In genomic region chr5:5561041-5561706, GRCm38 (mm10) we compare ENCODE assay signal across 20 mouse cellular contexts. TPM values are rescaled to one million over a fixed set of nuclear protein-coding genes. Genes with fewer than 3 reads are reported as not detected.
DNase-seq lines count a peak whose midpoint lies in the region; ATAC-seq and TF ChIP-seq lines count a peak whose summit lies in the region.
"Had no signal": no experiment of that assay in that cellular context is flagged by ENCODE, and none has a peak within 500 bp of the region (broad histone marks: within the 10 kb centered on the region; RNA-seq: fewer than 3 reads in every experiment).

No protein-coding gene starts in this region.

- no peaks in the 10 kb centered on the region for H3K79me2 ChIP-seq in CH12.LX (replicated peaks; ENCODE audit: control insufficient read depth, extremely low read depth, insufficient read depth, poor library complexity, severe bottlenecking)

- ATAC-seq in liver, embryonic 14.5 days (ENCODE audit: insufficient read depth) = no peak
- no peak for ATAC-seq in liver, embryonic 11.5 days (replicated peaks; ENCODE audit: low FRiP score)

- TF ChIP-seq RAD21 in CH12.LX (IDR thresholded peaks at IDR 0.05; ENCODE audit: low read depth, low read length) = peak; percentile 17

- H3K27ac ChIP-seq in liver, embryonic 14.5 days = no peak overlapping the region
- H3K27ac ChIP-seq in liver, embryonic 11.5 days (ENCODE audit: low read depth, low read length) = no peak overlapping the region
- no peak overlapping the region for H3K27ac ChIP-seq in CH12.LX (ENCODE audit: insufficient read depth, low read depth)
- H3K27ac ChIP-seq: embryonic facial prominence, embryonic 13.5 days; hindbrain, embryonic 10.5 days; left cerebral cortex, adult 2 months had no signal

- dilution Hi-C loops in CH12.LX (cut with MboI; ENCODE audit: extremely low pct_ligation_motif_present, extremely low pct_unique_long_range_greater_than_20kb, low sequenced_read_pairs) = no loop called here

- no peak overlapping the region for H3K9ac ChIP-seq in liver, embryonic 14.5 days (replicated peaks)
- H3K9ac ChIP-seq in liver, embryonic 11.5 days (ENCODE audit: low read depth, low read length) = no peak overlapping the region
- H3K9ac ChIP-seq in CH12.LX (ENCODE audit: insufficient read depth, low read depth) = no peak overlapping the region
- H3K9ac ChIP-seq: embryonic facial prominence, embryonic 13.5 days had no signal

- no peaks in the 10 kb centered on the region for H3K27me3 ChIP-seq in liver, embryonic 14.5 days (ENCODE audit: control insufficient read depth, insufficient read depth, low read length)
- H3K27me3 ChIP-seq in liver, embryonic 11.5 days (replicated peaks; ENCODE audit: control insufficient read depth, insufficient read depth, low read length) = no peaks in the 10 kb centered on the region
- no peaks in the 10 kb centered on the region for H3K27me3 ChIP-seq in CH12.LX (replicated peaks)
- H3K27me3 ChIP-seq: embryonic facial prominence, embryonic 13.5 days had no signal

- no peaks in the 10 kb centered on the region for H3K36me3 ChIP-seq in liver, embryonic 14.5 days (replicated peaks; ENCODE audit: control insufficient read depth, insufficient read depth, low read depth)
- H3K36me3 ChIP-seq in liver, embryonic 11.5 days (ENCODE audit: control insufficient read depth, insufficient read depth, low read length) = no peaks in the 10 kb centered on the region
- no peaks in the 10 kb centered on the region for H3K36me3 ChIP-seq in CH12.LX (replicated peaks in 1 of 2; ENCODE audit: control insufficient read depth in 1 of 2, insufficient read depth in 1 of 2, low read length in 1 of 2)
- H3K36me3 ChIP-seq: embryonic facial prominence, embryonic 13.5 days; hindbrain, embryonic 10.5 days had no signal

- in situ Hi-C loops in CH12.LX (cut with MboI; ENCODE audit: low pct_ligation_motif_present, low pct_unique_long_range_greater_than_20kb, low sequenced_read_pairs) = no loop called here

- DNase-seq in liver, embryonic 14.5 days (ENCODE audit: low read depth in 3 of 3, low spot score in 3 of 3) = no peak
- no peak for DNase-seq in liver, embryonic 11.5 days (ENCODE audit: low spot score)
- DNase-seq in CH12.LX (ENCODE audit: extremely low read depth) = peak; percentile 9
- DNase-seq in Muller cell, postnatal 12 days (ENCODE audit: inconsistent ontology term) = peak; percentile 30
- peak; percentile 11 for DNase-seq in naive thymus-derived CD4-positive, alpha-beta T cell, adult 2 months (ENCODE audit: low read depth)
- no peak for DNase-seq in gastrocnemius, postnatal 4 days (ENCODE audit: low spot score in 2 of 2)
- DNase-seq in left cerebral cortex, adult 11 months (ENCODE audit: low spot score) = no peak
- DNase-seq: adrenal gland, postnatal 14 days; cerebellum, adult 2 months; gastrocnemius, postnatal 10 days; kidney, postnatal 10 days; lung, adult 18-20 months; midbrain, embryonic 14.5 days had no signal

- no peak for TF ChIP-seq EP300 in liver, embryonic 14.5 days (IDR thresholded peaks at IDR 0.05; ENCODE audit: low read depth)
- TF ChIP-seq EP300 in CH12.LX (IDR thresholded peaks at IDR 0.05; ENCODE audit: low read length) = no peak

- no peak overlapping the region for H3K4me3 ChIP-seq in liver, embryonic 14.5 days (ENCODE audit: insufficient read depth in 1 of 2, low read depth in 2 of 2, low read length in 2 of 2)
- H3K4me3 ChIP-seq in liver, embryonic 11.5 days (ENCODE audit: low read depth, low read length) = no peak overlapping the region
- H3K4me3 ChIP-seq in CH12.LX (replicated peaks in 1 of 3; ENCODE audit: low read depth in 2 of 3, low read length in 2 of 3, poor library complexity in 1 of 3) = no peak overlapping the region
- H3K4me3 ChIP-seq: embryonic facial prominence, embryonic 13.5 days; hindbrain, embryonic 10.5 days; left cerebral cortex, adult 2 months had no signal

- peaks cover 2 to 7% of the 10 kb centered on the region in 2 experiments; a peak in 2 of 4 replicates for H3K4me1 ChIP-seq in liver, embryonic 14.5 days (replicated peaks; ENCODE audit: control insufficient read depth in 2 of 2, insufficient read depth in 2 of 2, low read length in 1 of 2)
- H3K4me1 ChIP-seq in liver, embryonic 11.5 days (replicated peaks; ENCODE audit: control insufficient read depth, insufficient read depth, low read length) = no peaks in the 10 kb centered on the region; the same call in 1 of the 2 replicates
- peaks cover 0 to 9% of the 10 kb centered on the region in 2 experiments; a peak in 2 of 4 replicates for H3K4me1 ChIP-seq in CH12.LX (ENCODE audit: control insufficient read depth in 1 of 2, insufficient read depth in 2 of 2)

- peak; percentile 29; the same call in 1 of the 2 replicates for TF ChIP-seq CTCF in liver, embryonic 14.5 days (IDR thresholded peaks at IDR 0.05; ENCODE audit: low read depth)
- peak in 1 of 2 experiments; percentile 45; a peak in 2 of 4 replicates for TF ChIP-seq CTCF in CH12.LX (conservative IDR thresholded peaks at IDR 0.05 in 1 of 2, IDR thresholded peaks at IDR 0.05 in 1 of 2; ENCODE audit: low read depth in 2 of 2, low read length in 2 of 2)

- no peaks in the 10 kb centered on the region for H3K9me3 ChIP-seq in liver, embryonic 14.5 days (ENCODE audit: control insufficient read depth, low read length)
- H3K9me3 ChIP-seq in liver, embryonic 11.5 days (ENCODE audit: control insufficient read depth, low read length) = no peaks in the 10 kb centered on the region
- H3K9me3 ChIP-seq in CH12.LX (replicated peaks; ENCODE audit: low read length) = no peaks in the 10 kb centered on the region
- H3K9me3 ChIP-seq: hindbrain, embryonic 10.5 days had no signal

- H3K4me2 ChIP-seq in liver, embryonic 14.5 days (ENCODE audit: low read depth) = no peak overlapping the region
- no peak overlapping the region for H3K4me2 ChIP-seq in liver, embryonic 11.5 days
- H3K4me2 ChIP-seq in CH12.LX (ENCODE audit: insufficient read depth, low read depth, poor library complexity, severe bottlenecking) = no peak overlapping the region
- H3K4me2 ChIP-seq: embryonic facial prominence, embryonic 13.5 days had no signal

- WGBS in liver, embryonic 14.5 days (ENCODE audit: insufficient replicate concordance) = 54% methylated on average over 4 of the region's 4 CpGs
- 62% methylated on average over 4 of the region's 4 CpGs for WGBS in liver, embryonic 11.5 days

- TF ChIP-seq POLR2A in CH12.LX (IDR thresholded peaks at IDR 0.05; ENCODE audit: low read depth, low read length) = no peak

TF ChIP-seq in CH12.LX, 34 proteins besides CTCF, POLR2A, EP300 and RAD21:
- no peak for TF ChIP-seq NELFE (IDR thresholded peaks at IDR 0.05; ENCODE audit: low read depth, low read length)
- no peak for TF ChIP-seq MAZ (IDR thresholded peaks at IDR 0.05; ENCODE audit: low read depth, low read length)
- TF ChIP-seq MXI1 (IDR thresholded peaks at IDR 0.05; ENCODE audit: low read depth, low read length) = no peak
- no peak for TF ChIP-seq MAFK (IDR thresholded peaks at IDR 0.05; ENCODE audit: insufficient replicate concordance, low read length)
- TF ChIP-seq GABPA (IDR thresholded peaks at IDR 0.05; ENCODE audit: insufficient replicate concordance, low read depth, low read length) = no peak
- TF ChIP-seq E2F4 (IDR thresholded peaks at IDR 0.05; ENCODE audit: insufficient replicate concordance, low read depth, low read length) = no peak
TF ChIP-seq in CH12.LX: peak in this region for 0.

RNA-seq across cellular contexts. Expression of gene Gtpbp10, which starts 1.8 kb away (rescaled TPM):
- polyA plus RNA-seq in liver, embryonic 14.5 days (2012; rRNA removed) = 3.5 and 5.5 TPM in 2 replicates
- 9.6 and 9.7 TPM in 2 replicates for polyA plus RNA-seq in liver, embryonic 14.5 days (2014; fragmentation: Nextera tagmentation; extraction: Ambion mirVana)
- 24.0 and 25.8 TPM in 2 replicates for polyA plus RNA-seq in liver, embryonic 11.5 days (2014; fragmentation: Nextera tagmentation; extraction: Ambion mirVana)
- total RNA-seq in CH12.LX (2012; rRNA removed) (not detected in 2 replicates), CH12.LX (2014; rRNA removed) (not detected in 2 replicates)
- polyA plus RNA-seq in CH12.LX (2012; ENCODE audit: insufficient read length, low read depth) = not detected in 2 replicates
- total RNA-seq in gastrocnemius, postnatal 4 days (2021) = 1 to 10 TPM; 9.0 to 9.4 TPM

RNA-seq across cellular contexts. Expression of gene Gm8773, which starts 12.4 kb away (rescaled TPM):
- 0.09 and 0.12 TPM in 2 replicates for polyA plus RNA-seq in liver, embryonic 14.5 days (2012; rRNA removed)
- polyA plus RNA-seq in liver, embryonic 14.5 days (2014; fragmentation: Nextera tagmentation; extraction: Ambion mirVana) = 0.18 and 0.28 TPM in 2 replicates
- 0.32 and 0.82 TPM in 2 replicates for polyA plus RNA-seq in liver, embryonic 11.5 days (2014; fragmentation: Nextera tagmentation; extraction: Ambion mirVana)
- total RNA-seq in CH12.LX (2012; rRNA removed) (0.97 and 1.6 TPM in 2 replicates), CH12.LX (2014; rRNA removed) (not detected in 2 replicates)
- polyA plus RNA-seq in CH12.LX (2012; ENCODE audit: insufficient read length, low read depth) = not detected in 2 replicates
- under 1 TPM in 1 of 2 experiments, not detected in 1; 0.22 TPM for total RNA-seq in gastrocnemius, postnatal 4 days (2021)
- total RNA-seq: adrenal gland, postnatal 14 days; common myeloid progenitor, adult 5-6 weeks; gastrocnemius, postnatal 10 days; heart, adult 8-10 months; layer of hippocampus, adult 8-10 months; left cerebral cortex, adult 2 months had no signal
- polyA plus RNA-seq: cerebellum, adult 2 months; small intestine, adult 2 months had no signal

RNA-seq across cellular contexts. Expression of gene Cldn12, which starts 46.4 kb away (rescaled TPM):
- 4.7 and 5.3 TPM in 2 replicates for polyA plus RNA-seq in liver, embryonic 14.5 days (2012; rRNA removed)
- 5.9 and 6.8 TPM in 2 replicates for polyA plus RNA-seq in liver, embryonic 14.5 days (2014; fragmentation: Nextera tagmentation; extraction: Ambion mirVana)
- polyA plus RNA-seq in liver, embryonic 11.5 days (2014; fragmentation: Nextera tagmentation; extraction: Ambion mirVana) = 14.1 and 16.9 TPM in 2 replicates
- total RNA-seq in CH12.LX (2012; rRNA removed) = 13.4 and 23.5 TPM in 2 replicates
- 22.6 and 24.1 TPM in 2 replicates for total RNA-seq in CH12.LX (2014; rRNA removed)
- 10.6 and 11.8 TPM in 2 replicates for polyA plus RNA-seq in CH12.LX (2012; ENCODE audit: insufficient read length, low read depth)
- total RNA-seq in gastrocnemius, postnatal 4 days (2021) = 10 to 100 TPM; 12.2 to 12.4 TPM

Comparison
In these comparisons a context has a peak if more than half of its experiments do, and no peak if none do; other contexts are left out.
1. DNase-seq: peak in CH12.LX (single experiment), Muller cell, postnatal 12 days (single experiment) and naive thymus-derived CD4-positive, alpha-beta T cell, adult 2 months (single experiment); none in liver, embryonic 14.5 days (0 of 3), liver, embryonic 11.5 days (single experiment), gastrocnemius, postnatal 4 days (0 of 2) and left cerebral cortex, adult 11 months (single experiment).